Mouse (Mus musculus): Measurements from ENCODE around the gene Cdr2. TPM values are rescaled to one million over a fixed set of nuclear protein-coding genes. Genes with fewer than 3 reads are reported as not detected.

Cdr2 gene
- polyA plus RNA-seq, 1 experiment from 2014 or later, result 13.2 TPM

GRCm38 (mm10) chr7:121003793-121004418 lies 21.8 kb upstream of the Cdr2 start:
- Histone ChIP-seq H3K4me2 (replicated peaks; ENCODE audit: low read depth, low read length) (no peak overlapping the region), H3K27ac (ENCODE audit: low read length) (no peak overlapping the region), H3K9me3 (ENCODE audit: control insufficient read depth, low read depth, low read length) (no peaks in the 10 kb centered on the region), H3K27me3 (ENCODE audit: control insufficient read depth, insufficient read depth, low read length) (no peaks in the 10 kb centered on the region), H3K36me3 (ENCODE audit: control insufficient read depth, insufficient read depth, low read length) (no peaks in the 10 kb centered on the region), H3K4me1 (ENCODE audit: control insufficient read depth, insufficient read depth, low read length) (no peaks in the 10 kb centered on the region), H3K9ac (replicated peaks; ENCODE audit: low read depth, low read length) (no peak overlapping the region), H3K4me3 (ENCODE audit: low read depth, low read length) (no peak overlapping the region)
- ATAC-seq (ENCODE audit: insufficient number of reproducible peaks, insufficient read depth, low FRiP score, low read depth), result no peak
- WGBS, result 73% methylated on average over 4 of the region's 4 CpGs

GRCm38 (mm10) chr7:121002407-121002928 lies 20.4 kb upstream of the Cdr2 start:
- 73% methylated on average over 5 of the region's 5 CpGs for WGBS
- Histone ChIP-seq H3K27me3 (ENCODE audit: control insufficient read depth, insufficient read depth, low read length) (no peaks in the 10 kb centered on the region), H3K4me2 (replicated peaks; ENCODE audit: low read depth, low read length) (no peak overlapping the region), H3K4me1 (ENCODE audit: control insufficient read depth, insufficient read depth, low read length) (no peaks in the 10 kb centered on the region), H3K4me3 (ENCODE audit: low read depth, low read length) (no peak overlapping the region), H3K27ac (ENCODE audit: low read length) (no peak overlapping the region), H3K9me3 (ENCODE audit: control insufficient read depth, low read depth, low read length) (no peaks in the 10 kb centered on the region), H3K36me3 (ENCODE audit: control insufficient read depth, insufficient read depth, low read length) (no peaks in the 10 kb centered on the region), H3K9ac (replicated peaks; ENCODE audit: low read depth, low read length) (no peak overlapping the region)
- no peak for ATAC-seq (ENCODE audit: insufficient number of reproducible peaks, insufficient read depth, low FRiP score, low read depth)

- no peaks in the 10 kb centered on the region for H3K27me3 ChIP-seq (ENCODE audit: control insufficient read depth, insufficient read depth, low read length)
- H3K4me3 ChIP-seq (ENCODE audit: low read depth, low read length), result no peak overlapping the region
- no peaks in the 10 kb centered on the region for H3K36me3 ChIP-seq (ENCODE audit: control insufficient read depth, insufficient read depth, low read length)
- H3K4me1 ChIP-seq (ENCODE audit: control insufficient read depth, insufficient read depth, low read length), result no peaks in the 10 kb centered on the region
- H3K4me2 ChIP-seq (replicated peaks; ENCODE audit: low read depth, low read length), result no peak overlapping the region
- WGBS, result 83% methylated on average over 3 of the region's 3 CpGs
- ATAC-seq (ENCODE audit: insufficient number of reproducible peaks, insufficient read depth, low FRiP score, low read depth), result no peak
- H3K9me3 ChIP-seq (ENCODE audit: control insufficient read depth, low read depth, low read length), result no peaks in the 10 kb centered on the region
- no peak overlapping the region for H3K9ac ChIP-seq (replicated peaks; ENCODE audit: low read depth, low read length)
- no peak overlapping the region for H3K27ac ChIP-seq (ENCODE audit: low read length)
Measured at GRCm38 (mm10) chr7:121001879-121002278, 19.8 kb upstream of the Cdr2 start.

- 69% methylated on average over 3 of the region's 3 CpGs for WGBS
- Histone ChIP-seq H3K27me3 (ENCODE audit: control insufficient read depth, insufficient read depth, low read length) (no peaks in the 10 kb centered on the region), H3K4me3 (ENCODE audit: low read depth, low read length) (no peak overlapping the region), H3K4me2 (replicated peaks; ENCODE audit: low read depth, low read length) (no peak overlapping the region), H3K27ac (ENCODE audit: low read length) (no peak overlapping the region), H3K36me3 (ENCODE audit: control insufficient read depth, insufficient read depth, low read length) (no peaks in the 10 kb centered on the region), H3K9me3 (ENCODE audit: control insufficient read depth, low read depth, low read length) (no peaks in the 10 kb centered on the region), H3K4me1 (ENCODE audit: control insufficient read depth, insufficient read depth, low read length) (no peaks in the 10 kb centered on the region), H3K9ac (replicated peaks; ENCODE audit: low read depth, low read length) (no peak overlapping the region)
- ATAC-seq (ENCODE audit: insufficient number of reproducible peaks, insufficient read depth, low FRiP score, low read depth), result no peak
Measured at GRCm38 (mm10) chr7:121000065-121000822, 18.1 kb upstream of the Cdr2 start.

GRCm38 (mm10) chr7:120999021-120999530 lies 17.0 kb upstream of the Cdr2 start:
- Histone ChIP-seq H3K4me2 (replicated peaks; ENCODE audit: low read depth, low read length) (no peak overlapping the region), H3K27me3 (ENCODE audit: control insufficient read depth, insufficient read depth, low read length) (no peaks in the 10 kb centered on the region), H3K9ac (replicated peaks; ENCODE audit: low read depth, low read length) (no peak overlapping the region), H3K36me3 (ENCODE audit: control insufficient read depth, insufficient read depth, low read length) (no peaks in the 10 kb centered on the region), H3K4me3 (ENCODE audit: low read depth, low read length) (no peak overlapping the region), H3K4me1 (ENCODE audit: control insufficient read depth, insufficient read depth, low read length) (no peaks in the 10 kb centered on the region), H3K27ac (ENCODE audit: low read length) (no peak overlapping the region), H3K9me3 (ENCODE audit: control insufficient read depth, low read depth, low read length) (no peaks in the 10 kb centered on the region)
- no peak for ATAC-seq (ENCODE audit: insufficient number of reproducible peaks, insufficient read depth, low FRiP score, low read depth)
- 64% methylated on average over 2 of the region's 2 CpGs for WGBS

GRCm38 (mm10) chr7:120991191-120991590 lies 9.1 kb upstream of the Cdr2 start:
- H3K36me3 ChIP-seq (ENCODE audit: control insufficient read depth, insufficient read depth, low read length), result no peaks in the 10 kb centered on the region
- no peak overlapping the region for H3K4me3 ChIP-seq (ENCODE audit: low read depth, low read length)
- no peak overlapping the region for H3K9ac ChIP-seq (replicated peaks; ENCODE audit: low read depth, low read length)
- no peak overlapping the region for H3K27ac ChIP-seq (ENCODE audit: low read length)
- no peak overlapping the region for H3K4me2 ChIP-seq (replicated peaks; ENCODE audit: low read depth, low read length)
- no peaks in the 10 kb centered on the region for H3K27me3 ChIP-seq (ENCODE audit: control insufficient read depth, insufficient read depth, low read length)
- H3K4me1 ChIP-seq (ENCODE audit: control insufficient read depth, insufficient read depth, low read length), result no peaks in the 10 kb centered on the region
- ATAC-seq (ENCODE audit: insufficient number of reproducible peaks, insufficient read depth, low FRiP score, low read depth), result no peak
- no peaks in the 10 kb centered on the region for H3K9me3 ChIP-seq (ENCODE audit: control insufficient read depth, low read depth, low read length)
- WGBS, result 78% methylated on average over 8 of the region's 8 CpGs

- peak overlapping the region; percentile 67 for H3K9ac ChIP-seq (replicated peaks; ENCODE audit: low read depth, low read length)
- 4% methylated on average over 7 of the region's 7 CpGs for WGBS
- H3K9me3 ChIP-seq (ENCODE audit: control insufficient read depth, low read depth, low read length), result no peaks in the 10 kb centered on the region
- no peak for ATAC-seq (ENCODE audit: insufficient number of reproducible peaks, insufficient read depth, low FRiP score, low read depth)
- H3K27me3 ChIP-seq (ENCODE audit: control insufficient read depth, insufficient read depth, low read length), result no peaks in the 10 kb centered on the region
- H3K4me1 ChIP-seq (ENCODE audit: control insufficient read depth, insufficient read depth, low read length), result peaks cover 5% of the 10 kb centered on the region; the same call in 1 of the 2 replicates
- no peaks in the 10 kb centered on the region for H3K36me3 ChIP-seq (ENCODE audit: control insufficient read depth, insufficient read depth, low read length)
- peak overlapping the region; percentile 85 for H3K4me2 ChIP-seq (replicated peaks; ENCODE audit: low read depth, low read length)
- no peak overlapping the region for H3K27ac ChIP-seq (ENCODE audit: low read length)
- peak overlapping the region; percentile 82 for H3K4me3 ChIP-seq (ENCODE audit: low read depth, low read length)
Measured at GRCm38 (mm10) chr7:120982968-120983367, 856 bp upstream of the Cdr2 start.

- H3K4me2 ChIP-seq (replicated peaks; ENCODE audit: low read depth, low read length), result peak overlapping the region; percentile 79
- no peaks in the 10 kb centered on the region for H3K9me3 ChIP-seq (ENCODE audit: control insufficient read depth, low read depth, low read length)
- peak overlapping the region; percentile 77 for H3K9ac ChIP-seq (replicated peaks; ENCODE audit: low read depth, low read length)
- no peaks in the 10 kb centered on the region for H3K27me3 ChIP-seq (ENCODE audit: control insufficient read depth, insufficient read depth, low read length)
- no peaks in the 10 kb centered on the region for H3K36me3 ChIP-seq (ENCODE audit: control insufficient read depth, insufficient read depth, low read length)
- peak; percentile 33; the same call in 1 of the 2 replicates for ATAC-seq (ENCODE audit: insufficient number of reproducible peaks, insufficient read depth, low FRiP score, low read depth)
- H3K4me3 ChIP-seq (ENCODE audit: low read depth, low read length), result peak overlapping the region; percentile 82
- no peak overlapping the region for H3K27ac ChIP-seq (ENCODE audit: low read length)
- peaks cover 15% of the 10 kb centered on the region for H3K4me1 ChIP-seq (ENCODE audit: control insufficient read depth, insufficient read depth, low read length)
- WGBS, result 5% methylated on average over 39 of the region's 39 CpGs
Measured at GRCm38 (mm10) chr7:120980931-120981924, 884 bp downstream of the Cdr2 start.
